Mouse (Mus musculus): ENCODE data around the gene Ncstn. TPM values are rescaled to one million over a fixed set of nuclear protein-coding genes. Genes with fewer than 3 reads are reported as not detected.

Gene Ncstn
- polyA plus RNA-seq, 1 experiment from 2014 or later, result 118 TPM

GRCm38 (mm10) chr1:172049131-172049782, 33.3 kb downstream of the Ncstn start:
- H3K4me2 ChIP-seq, result peak overlapping the region; percentile 39
- 8% methylated on average over 12 of the region's 13 CpGs for WGBS
- H3K27me3 ChIP-seq, result no peaks in the 10 kb centered on the region
- no peaks in the 10 kb centered on the region for H3K36me3 ChIP-seq
- H3K4me1 ChIP-seq (replicated peaks), result peaks cover 53% of the 10 kb centered on the region
- no peak overlapping the region for H3K4me3 ChIP-seq
- no peaks in the 10 kb centered on the region for H3K9me3 ChIP-seq
- peak; percentile 27 for ATAC-seq (ENCODE audit: low FRiP score)
- H3K9ac ChIP-seq, result peak overlapping the region; percentile 60
- peak overlapping the region; percentile 93 for H3K27ac ChIP-seq

GRCm38 (mm10) chr1:172048241-172048734, 34.3 kb downstream of the Ncstn start:
- H3K9ac ChIP-seq, result peak overlapping the region; percentile 60

GRCm38 (mm10) chr1:172046938-172047337, 35.7 kb downstream of the Ncstn start:
- Histone ChIP-seq H3K4me1 (replicated peaks) (peaks cover 37% of the 10 kb centered on the region), H3K9ac (no peak overlapping the region), H3K9me3 (no peaks in the 10 kb centered on the region), H3K27me3 (no peaks in the 10 kb centered on the region), H3K27ac (0 out of 2 replicates have a peak overlapping the region, but pooled peaks have one; percentile 93), H3K4me3 (no peak overlapping the region), H3K4me2 (no peak overlapping the region), H3K36me3 (no peaks in the 10 kb centered on the region)
- WGBS, result 13% methylated on average over 5 of the region's 5 CpGs
- no peak for ATAC-seq (ENCODE audit: low FRiP score)

More at GRCm38 (mm10) chr1:172048241-172048734, 34.3 kb downstream of the Ncstn start:
- no peaks in the 10 kb centered on the region for H3K27me3 ChIP-seq
- H3K36me3 ChIP-seq, result no peaks in the 10 kb centered on the region
- WGBS, result 10% methylated on average over 6 of the region's 6 CpGs
- peak overlapping the region; percentile 39 for H3K4me2 ChIP-seq
- peak overlapping the region; percentile 19 for H3K4me3 ChIP-seq
- ATAC-seq (ENCODE audit: low FRiP score), result peak; percentile 75
- H3K27ac ChIP-seq, result peak overlapping the region; percentile 93
- peaks cover 43% of the 10 kb centered on the region for H3K4me1 ChIP-seq (replicated peaks)
- H3K9me3 ChIP-seq, result no peaks in the 10 kb centered on the region

DNA sequence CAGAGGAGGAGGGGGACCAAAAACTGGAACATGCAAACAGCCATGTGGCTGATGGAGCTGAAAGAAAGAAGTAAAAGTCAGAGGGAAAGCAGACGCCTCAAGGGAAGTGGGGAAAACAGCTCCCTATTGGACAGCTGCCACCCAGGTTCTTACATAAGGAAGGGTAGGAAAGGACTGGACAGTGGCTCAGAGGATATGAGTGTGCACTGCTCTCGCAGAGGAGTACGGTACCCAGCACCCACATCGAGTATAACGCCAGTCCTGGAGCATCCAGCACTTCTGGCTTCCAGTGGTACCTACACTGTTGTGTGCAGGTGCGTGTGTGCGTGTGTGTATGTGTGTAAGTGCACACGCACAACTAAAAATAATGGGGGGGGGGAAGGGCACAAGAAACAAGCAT, 36.2 kb downstream of the Ncstn start:
- Histone ChIP-seq H3K4me2 (no peak overlapping the region), H3K9ac (no peak overlapping the region), H3K27ac (no peak overlapping the region), H3K4me3 (no peak overlapping the region), H3K36me3 (no peaks in the 10 kb centered on the region), H3K9me3 (no peaks in the 10 kb centered on the region), H3K27me3 (no peaks in the 10 kb centered on the region), H3K4me1 (replicated peaks) (peaks cover 37% of the 10 kb centered on the region)
- no peak for ATAC-seq (ENCODE audit: low FRiP score)
- WGBS, result 70% methylated on average over 8 of the region's 8 CpGs

DNA sequence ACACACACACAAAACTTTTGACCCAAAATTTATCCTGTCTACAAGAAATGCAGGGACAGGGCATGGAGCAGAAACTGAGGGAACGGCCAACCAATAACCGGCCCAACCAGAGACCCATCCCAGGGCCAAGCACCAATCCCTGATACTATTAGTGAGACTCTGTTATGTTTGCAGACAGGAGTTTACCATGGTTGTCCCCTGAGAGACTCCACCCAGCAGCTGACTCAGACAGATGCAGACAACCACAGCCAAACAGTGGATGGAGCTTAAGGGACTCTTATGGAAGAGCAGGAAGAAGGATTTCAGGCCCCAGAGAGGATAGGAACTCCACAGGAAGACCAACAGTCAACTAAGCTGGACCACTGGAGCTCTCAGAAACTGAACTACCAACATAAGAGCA, 52.7 kb downstream of the Ncstn start:
- Histone ChIP-seq H3K9ac (no peak overlapping the region), H3K4me3 (no peak overlapping the region), H3K4me1 (replicated peaks) (peaks cover 29% of the 10 kb centered on the region), H3K27ac (no peak overlapping the region), H3K9me3 (no peaks in the 10 kb centered on the region), H3K4me2 (no peak overlapping the region), H3K27me3 (no peaks in the 10 kb centered on the region), H3K36me3 (no peaks in the 10 kb centered on the region)
- 93% methylated on average over 2 of the region's 2 CpGs for WGBS
- ATAC-seq (ENCODE audit: low FRiP score), result no peak

DNA sequence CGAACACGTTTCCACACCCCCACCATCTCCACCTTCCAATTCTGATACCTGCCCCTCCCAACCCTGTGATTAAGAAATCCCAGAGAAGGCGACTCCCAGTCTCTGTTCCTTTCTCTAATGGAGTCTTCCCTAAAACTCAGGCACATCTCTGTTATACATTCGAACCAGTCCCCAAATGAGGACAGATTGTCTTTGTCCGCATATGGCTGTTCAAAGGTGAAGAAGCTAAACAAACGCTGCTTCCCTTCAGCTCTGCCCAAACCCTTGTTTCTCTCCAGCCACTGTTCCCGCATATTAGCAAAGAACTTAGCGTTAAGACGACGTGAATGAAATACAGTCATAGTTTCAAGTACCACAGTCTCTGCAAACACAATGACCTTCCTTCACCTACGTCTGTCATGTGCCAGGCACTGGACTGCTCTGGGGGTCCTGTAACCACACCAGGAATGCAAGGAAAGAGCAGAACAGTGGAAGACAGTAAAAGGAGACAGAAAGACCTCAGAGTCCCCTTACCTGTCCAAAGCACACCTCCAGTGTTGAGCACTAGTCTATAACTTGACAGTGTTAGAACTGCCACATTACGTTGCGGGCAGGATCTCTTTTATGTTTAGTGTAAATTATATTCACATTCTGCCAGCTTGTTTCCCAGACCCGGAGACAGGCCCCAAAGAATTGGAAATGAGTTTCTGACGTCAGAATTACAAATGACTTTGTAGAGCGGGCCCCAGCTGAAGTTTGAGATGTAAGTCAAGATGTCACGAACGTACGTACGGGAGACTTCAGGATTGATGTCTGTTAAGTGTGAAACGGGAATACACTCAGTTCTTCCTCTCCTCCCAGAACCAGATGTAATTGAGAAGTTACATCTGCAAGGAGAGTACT, 54.0 kb downstream of the Ncstn start, which contains the start of gene Vangl2:
Gene Vangl2 (minus strand): TSS at position 51 of the 882 bp plus-strand sequence.
- ATAC-seq (ENCODE audit: low FRiP score), result no peak
- Histone ChIP-seq H3K4me2 (peak within 1 kb of the TSS; percentile 93), H3K9me3 (no peaks in the 10 kb centered on the region), H3K36me3 (no peaks in the 10 kb centered on the region), H3K9ac (peak within 1 kb of the TSS; percentile 95), H3K4me3 (peak within 1 kb of the TSS; percentile 73), H3K27me3 (no peaks in the 10 kb centered on the region), H3K27ac (peak within 1 kb of the TSS; percentile 98), H3K4me1 (replicated peaks) (peaks cover 42% of the 10 kb centered on the region)
- WGBS, result 24% methylated on average over 21 of the region's 21 CpGs

- 6% methylated on average over 10 of the region's 10 CpGs for WGBS
- no peak for ATAC-seq (ENCODE audit: low FRiP score)
- Histone ChIP-seq H3K27ac (peak overlapping the region; percentile 98), H3K27me3 (no peaks in the 10 kb centered on the region), H3K4me3 (peak overlapping the region; percentile 73), H3K4me2 (peak overlapping the region; percentile 93), H3K9me3 (no peaks in the 10 kb centered on the region), H3K36me3 (no peaks in the 10 kb centered on the region), H3K4me1 (replicated peaks) (peaks cover 49% of the 10 kb centered on the region), H3K9ac (peak overlapping the region; percentile 95)
Measured at GRCm38 (mm10) chr1:172027809-172028102, 54.8 kb downstream of the Ncstn start.

GRCm38 (mm10) chr1:172027010-172027808, 55.4 kb downstream of the Ncstn start:
- Histone ChIP-seq H3K9ac (peak overlapping the region; percentile 95), H3K4me1 (replicated peaks) (peaks cover 54% of the 10 kb centered on the region), H3K27ac (peak overlapping the region; percentile 98), H3K36me3 (no peaks in the 10 kb centered on the region; the same call in 1 of the 2 replicates), H3K9me3 (no peaks in the 10 kb centered on the region), H3K4me3 (peak overlapping the region; percentile 73), H3K27me3 (no peaks in the 10 kb centered on the region), H3K4me2 (peak overlapping the region; percentile 93)
- under 1% methylated on average over 47 of the region's 54 CpGs for WGBS
- ATAC-seq (ENCODE audit: low FRiP score), result peak; percentile 86

GRCm38 (mm10) chr1:172026201-172026901, 56.2 kb downstream of the Ncstn start:
- H3K9ac ChIP-seq, result peak overlapping the region; percentile 95
- no peaks in the 10 kb centered on the region for H3K27me3 ChIP-seq
- H3K27ac ChIP-seq, result peak overlapping the region; percentile 98
- peak; percentile 75 for ATAC-seq (ENCODE audit: low FRiP score)
- no peaks in the 10 kb centered on the region for H3K9me3 ChIP-seq
- WGBS, result under 1% methylated on average over 23 of the region's 23 CpGs
- H3K36me3 ChIP-seq, result no peaks in the 10 kb centered on the region; the same call in 1 of the 2 replicates
- peak overlapping the region; percentile 93 for H3K4me2 ChIP-seq
- peak overlapping the region; percentile 73 for H3K4me3 ChIP-seq
- peaks cover 63% of the 10 kb centered on the region for H3K4me1 ChIP-seq (replicated peaks)

- WGBS, result 14% methylated on average over 8 of the region's 8 CpGs
- peaks cover 1% of the 10 kb centered on the region; the same call in 1 of the 2 replicates for H3K36me3 ChIP-seq
- H3K9me3 ChIP-seq, result no peaks in the 10 kb centered on the region
- H3K27ac ChIP-seq, result peak overlapping the region; percentile 98
- peaks cover 71% of the 10 kb centered on the region for H3K4me1 ChIP-seq (replicated peaks)
- H3K9ac ChIP-seq, result peak overlapping the region; percentile 95
- no peaks in the 10 kb centered on the region for H3K27me3 ChIP-seq
- H3K4me3 ChIP-seq, result peak overlapping the region; percentile 73
- H3K4me2 ChIP-seq, result peak overlapping the region; percentile 93
- no peak for ATAC-seq (ENCODE audit: low FRiP score)
Measured at GRCm38 (mm10) chr1:172025201-172025904, 57.2 kb downstream of the Ncstn start.

Measured in hindbrain, embryonic 13.5 days (tissue).